Mouse (Mus musculus) midbrain, embryonic 10.5 days (tissue): ENCODE results near the gene Creb3. TPM values are rescaled to one million over a fixed set of nuclear protein-coding genes. Genes with fewer than 3 reads are reported as not detected.

Experiments
- DNase-seq: peaks from one replicate; pipeline ENCODE4 v3.0.0-alpha.2; 2017; ENCODE audit warnings: low spot score
- H3K27ac ChIP-seq: fragments of 300-500 bp; sonication (generic); replicated peaks from 2 replicates; pipeline ENCODE4 v1.5.1; 2016; ENCODE audit warnings: mild to moderate bottlenecking
- H3K27me3 ChIP-seq: fragments of 300-500 bp; sonication (generic); 2 replicates; pipeline ENCODE4 v1.6.1; 2016; ENCODE audit warnings: low read depth, mild to moderate bottlenecking; ENCODE audit not compliant: poor library complexity, severe bottlenecking
- H3K36me3 ChIP-seq: fragments of 300-500 bp; sonication (generic); 2 replicates; pipeline ENCODE4 v1.6.1; 2016; ENCODE audit warnings: mild to moderate bottlenecking, moderate library complexity
- H3K4me1 ChIP-seq: fragments of 300-500 bp; sonication (generic); 2 replicates; pipeline ENCODE4 v1.6.1; 2016
- H3K4me3 ChIP-seq: fragments of 300-500 bp; sonication (generic); 2 replicates; pipeline ENCODE4 v1.5.1; 2016; ENCODE audit warnings: mild to moderate bottlenecking, moderate library complexity
- H3K9me3 ChIP-seq: fragments of 300-500 bp; sonication (generic); replicated peaks from 2 replicates; pipeline ENCODE4 v1.6.1; 2016; ENCODE audit warnings: mild to moderate bottlenecking
- WGBS: fragments of 180-500 bp; shearing (Covaris S2); methylation state at CpG from one replicate; pipeline ENCODE4 v1.1.7; 2016; 5-methylcytosine and 5-hydroxymethylcytosine counted together
- polyA plus RNA-seq: library from polyadenylated mRNA; unstranded; fragments of >200 nt; fragmentation: Nextera tagmentation; extraction: Ambion mirVana; gene quantifications from 2 replicates; pipeline ENCODE4 v1.2.1, GENCODE M21; 2016

Gene Creb3
- polyA plus RNA-seq, 1 experiment from 2014 or later: 43.1 TPM

- no peaks in the 10 kb centered on the region for H3K27me3 ChIP-seq
- under 1% methylated on average over 76 of the region's 76 CpGs for WGBS
- H3K4me1 ChIP-seq: peaks cover 44% of the 10 kb centered on the region
- no peaks in the 10 kb centered on the region for H3K9me3 ChIP-seq
- peak within 1 kb of the TSS; percentile 94 for H3K27ac ChIP-seq
- peak within 1 kb of the TSS; percentile 93 for H3K4me3 ChIP-seq
- peaks cover 52% of the 10 kb centered on the region for H3K36me3 ChIP-seq
- DNase-seq: peak; percentile 88
Measured at GRCm38 (mm10) chr4:43578376-43579204, 16.5 kb downstream of the Creb3 start, which contains the start of the genes Rgp1 and Gba2. Gene Rgp1, plus strand, starts transcription at chr4:43578715. Gene Gba2, minus strand, starts transcription at chr4:43578873.

GRCm38 (mm10) chr4:43579256-43579655 is 17.1 kb downstream of the Creb3 start:
- Histone ChIP-seq H3K36me3 (peaks cover 52% of the 10 kb centered on the region), H3K27ac (peak overlapping the region; percentile 94), H3K4me1 (peaks cover 44% of the 10 kb centered on the region), H3K27me3 (no peaks in the 10 kb centered on the region), H3K9me3 (no peaks in the 10 kb centered on the region), H3K4me3 (peak overlapping the region; percentile 93)
- DNase-seq: no peak
- 11% methylated on average over 10 of the region's 10 CpGs for WGBS

- no peaks in the 10 kb centered on the region for H3K9me3 ChIP-seq
- H3K27me3 ChIP-seq: no peaks in the 10 kb centered on the region
- peaks cover 48% of the 10 kb centered on the region for H3K4me1 ChIP-seq
- H3K27ac ChIP-seq: peak overlapping the region; percentile 94; the same call in 1 of the 2 replicates
- 87% methylated on average over 6 of the region's 6 CpGs for WGBS
- H3K4me3 ChIP-seq: peak overlapping the region; percentile 93
- H3K36me3 ChIP-seq: peaks cover 56% of the 10 kb centered on the region
- DNase-seq: no peak
Measured at GRCm38 (mm10) chr4:43579731-43580130, 17.6 kb downstream of the Creb3 start.

GRCm38 (mm10) chr4:43580721-43581120 is 18.6 kb downstream of the Creb3 start:
- DNase-seq: no peak
- H3K27me3 ChIP-seq: no peaks in the 10 kb centered on the region
- no peak overlapping the region for H3K27ac ChIP-seq
- H3K9me3 ChIP-seq: no peaks in the 10 kb centered on the region
- H3K4me1 ChIP-seq: peaks cover 49% of the 10 kb centered on the region
- 95% methylated on average over 5 of the region's 5 CpGs for WGBS
- H3K36me3 ChIP-seq: peaks cover 54% of the 10 kb centered on the region
- no peak overlapping the region for H3K4me3 ChIP-seq

- Histone ChIP-seq H3K4me3 (no peak overlapping the region), H3K36me3 (peaks cover 51% of the 10 kb centered on the region), H3K9me3 (no peaks in the 10 kb centered on the region), H3K4me1 (peaks cover 48% of the 10 kb centered on the region), H3K27me3 (no peaks in the 10 kb centered on the region), H3K27ac (no peak overlapping the region)
- WGBS: 97% methylated on average over 12 of the region's 12 CpGs
- no peak for DNase-seq
Measured at GRCm38 (mm10) chr4:43581381-43581780, 19.2 kb downstream of the Creb3 start.

GRCm38 (mm10) chr4:43582241-43582640 is 20.1 kb downstream of the Creb3 start:
- Histone ChIP-seq H3K36me3 (peaks cover 51% of the 10 kb centered on the region), H3K9me3 (no peaks in the 10 kb centered on the region), H3K27ac (no peak overlapping the region), H3K4me3 (no peak overlapping the region), H3K4me1 (peaks cover 42% of the 10 kb centered on the region), H3K27me3 (no peaks in the 10 kb centered on the region)
- 93% methylated on average over 5 of the region's 5 CpGs for WGBS
- DNase-seq: no peak

GRCm38 (mm10) chr4:43583421-43583820 is 21.3 kb downstream of the Creb3 start:
- Histone ChIP-seq H3K4me1 (peaks cover 32% of the 10 kb centered on the region), H3K4me3 (no peak overlapping the region), H3K36me3 (peaks cover 51% of the 10 kb centered on the region), H3K27me3 (no peaks in the 10 kb centered on the region), H3K9me3 (no peaks in the 10 kb centered on the region), H3K27ac (no peak overlapping the region)
- WGBS: 82% methylated on average over 7 of the region's 7 CpGs
- DNase-seq: no peak

GRCm38 (mm10) chr4:43584444-43585416 is 22.6 kb downstream of the Creb3 start, which contains the start of gene Msmp:
Gene Msmp, minus strand, starts transcription at chr4:43584494.
- H3K36me3 ChIP-seq: peaks cover 51% of the 10 kb centered on the region
- DNase-seq: no peak
- H3K4me3 ChIP-seq: no peak within 1 kb of the TSS; the same call in 1 of the 2 replicates
- no peaks in the 10 kb centered on the region for H3K9me3 ChIP-seq
- no peak within 1 kb of the TSS for H3K27ac ChIP-seq
- H3K27me3 ChIP-seq: no peaks in the 10 kb centered on the region
- peaks cover 25% of the 10 kb centered on the region for H3K4me1 ChIP-seq
- WGBS: 65% methylated on average over 12 of the region's 12 CpGs

- WGBS: 56% methylated on average over 10 of the region's 10 CpGs
- no peaks in the 10 kb centered on the region for H3K27me3 ChIP-seq
- H3K4me1 ChIP-seq: peaks cover 23% of the 10 kb centered on the region
- no peaks in the 10 kb centered on the region for H3K9me3 ChIP-seq
- H3K4me3 ChIP-seq: no peak overlapping the region
- no peak overlapping the region for H3K27ac ChIP-seq
- H3K36me3 ChIP-seq: peaks cover 46% of the 10 kb centered on the region
- no peak for DNase-seq
Measured at GRCm38 (mm10) chr4:43585682-43586081, 23.6 kb downstream of the Creb3 start.

- no peak for DNase-seq
- Histone ChIP-seq H3K4me1 (peaks cover 23% of the 10 kb centered on the region), H3K9me3 (no peaks in the 10 kb centered on the region), H3K27me3 (no peaks in the 10 kb centered on the region), H3K4me3 (no peak overlapping the region), H3K27ac (no peak overlapping the region), H3K36me3 (peaks cover 38% of the 10 kb centered on the region)
- 75% methylated on average over 8 of the region's 8 CpGs for WGBS
Measured at GRCm38 (mm10) chr4:43586411-43586810, 24.3 kb downstream of the Creb3 start.

GRCm38 (mm10) chr4:43587681-43588080 is 25.5 kb downstream of the Creb3 start:
- 73% methylated on average over 7 of the region's 7 CpGs for WGBS
- DNase-seq: no peak
- Histone ChIP-seq H3K27me3 (no peaks in the 10 kb centered on the region), H3K9me3 (no peaks in the 10 kb centered on the region), H3K36me3 (peaks cover 26% of the 10 kb centered on the region), H3K4me3 (no peak overlapping the region), H3K4me1 (peaks cover 23% of the 10 kb centered on the region), H3K27ac (no peak overlapping the region)

GRCm38 (mm10) chr4:43591543-43591942 is 29.4 kb downstream of the Creb3 start:
- H3K9me3 ChIP-seq: no peaks in the 10 kb centered on the region
- peaks cover 5% of the 10 kb centered on the region; the same call in 1 of the 2 replicates for H3K4me1 ChIP-seq
- DNase-seq: no peak
- no peak overlapping the region for H3K4me3 ChIP-seq
- H3K27ac ChIP-seq: no peak overlapping the region
- 92% methylated on average over 5 of the region's 5 CpGs for WGBS
- H3K36me3 ChIP-seq: no peaks in the 10 kb centered on the region
- H3K27me3 ChIP-seq: no peaks in the 10 kb centered on the region
